Mouse (Mus musculus) embryonic stem cell, embryonic (primary cell): ENCODE measurements around the gene Magea8.
"Not testable (repeated sequence)": the region's sequence is repeated elsewhere in the genome, so short reads cannot be mapped to it uniquely, and the experiment has no call there.

ENCODE experiments used
- CTCF ChIA-PET, 4 experiments: fragments of 300-600 bp in 2 of 4; fragments of 350-600 bp in 2 of 4; sonication (Branson Sonifier 250); formaldehyde crosslinking; loops; one replicate each; lab custom pipeline; 2022; ENCODE audit warnings: inconsistent platforms in 2 of 4; lab: Charles Lee
- POLR2A ChIA-PET, 4 experiments: fragments of 300-600 bp in 2 of 4; fragments of 350-600 bp in 2 of 4; sonication (Branson Sonifier 250); formaldehyde crosslinking; loops; one replicate each; lab custom pipeline; 2022; ENCODE audit warnings: antibody characterized with exemption in 4 of 4, inconsistent platforms in 1 of 4; lab: Charles Lee

The Magea8 gene

DNA sequence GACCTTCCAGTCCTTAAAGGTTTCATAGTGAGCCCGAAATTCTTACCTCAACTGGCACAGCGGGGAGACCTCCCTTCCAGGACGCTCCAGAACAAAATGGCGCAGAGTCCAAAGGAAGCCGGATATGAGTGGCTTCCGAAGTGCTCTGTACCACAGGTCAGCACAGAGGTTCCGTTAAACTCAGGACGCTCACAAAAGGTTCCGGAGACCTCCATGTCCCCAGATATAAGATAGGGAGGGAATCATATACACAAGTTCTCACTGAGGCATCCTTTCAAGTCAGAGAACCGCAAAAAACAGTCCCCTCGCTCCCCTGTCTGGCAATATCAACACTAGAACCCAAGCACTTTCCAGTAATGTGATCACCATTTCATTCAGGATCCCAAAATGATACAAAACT, at the start of gene Magea8:
TSS of gene Magea8 (minus strand) at position 101 of the 400 bp plus-strand sequence.
- POLR2A ChIA-PET = not testable (repeated sequence)

DNA sequence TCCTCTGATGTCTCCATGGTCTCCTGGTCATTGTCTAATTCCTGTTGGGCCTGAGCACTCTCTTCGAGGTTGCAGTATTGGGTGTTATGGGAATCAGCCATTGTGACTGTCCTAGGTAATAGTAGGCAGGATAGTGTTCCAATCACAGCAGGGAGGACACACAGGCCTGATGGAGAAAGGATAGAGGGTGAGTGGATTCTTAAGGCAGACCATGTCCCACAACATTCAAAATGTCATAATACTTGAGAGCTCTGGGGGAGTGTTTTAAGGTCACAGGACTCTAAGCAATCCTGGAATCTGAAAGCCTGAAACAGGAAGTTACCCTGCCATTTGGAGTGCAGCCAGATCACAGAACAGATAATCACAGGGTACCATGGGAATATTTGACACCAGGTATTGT, 46.2 kb downstream of the Magea8 start, which contains the start of gene Magea3:
TSS of gene Magea3 (minus strand) at position 101 of the 400 bp plus-strand sequence.
- CTCF ChIA-PET, POLR2A ChIA-PET: not testable (repeated sequence)

More for the DNA sequence above, at the start of gene Magea8:
- CTCF ChIA-PET = not testable (repeated sequence)

DNA sequence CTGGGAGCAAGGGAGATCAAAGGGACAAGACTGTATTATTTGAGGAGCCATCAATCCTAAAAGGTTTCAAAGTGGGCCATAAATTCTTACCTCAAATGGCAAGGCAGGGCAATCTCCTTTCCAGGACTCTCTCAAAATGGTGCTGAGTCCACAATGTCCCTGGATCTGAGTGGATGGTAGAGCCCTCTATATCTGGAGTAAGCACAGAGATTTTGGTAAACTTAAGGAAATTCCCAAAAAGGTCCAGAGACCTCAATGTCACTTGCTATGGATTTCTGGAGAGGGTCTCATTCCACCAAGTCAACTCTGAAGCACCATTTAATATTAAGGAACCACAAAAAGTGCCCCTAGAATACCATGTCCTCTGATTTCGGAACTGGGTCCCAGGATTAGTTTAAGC, 59.8 kb downstream of the Magea8 start, which contains the start of gene Magea6:
TSS of gene Magea6 (minus strand) at position 101 of the 400 bp plus-strand sequence.
- POLR2A ChIA-PET, CTCF ChIA-PET: not testable (repeated sequence)
